Mouse (Mus musculus) small intestine, adult 2 months (tissue): ENCODE results near the gene Ccdc126. TPM values are rescaled to one million over a fixed set of nuclear protein-coding genes. Genes with fewer than 3 reads are reported as not detected.
A peak's percentile ranks its signal among the peaks of the same experiment; 100 is the strongest.
"Not testable (repeated sequence)": the region's sequence is repeated elsewhere in the genome, so short reads cannot be mapped to it uniquely, and the experiment has no call there.

Source experiments
- H3K27ac ChIP-seq: fragments of 200-500 bp; 2 replicates; pipeline ENCODE4 v1.5.1; 2012; ENCODE audit warnings: low read depth, low read length, control low read depth, inconsistent platforms; ENCODE audit not compliant: insufficient read depth
- H3K27me3 ChIP-seq: fragments of 200-500 bp; 2 replicates; pipeline ENCODE4 v1.6.1; 2012; ENCODE audit warnings: mild to moderate bottlenecking, moderate library complexity, low read length, inconsistent platforms; ENCODE audit not compliant: control insufficient read depth, insufficient read depth
- H3K36me3 ChIP-seq: fragments of 200-500 bp; 2 replicates; pipeline ENCODE4 v1.6.1; 2012; ENCODE audit warnings: mild to moderate bottlenecking, low read length, control low read depth, inconsistent platforms; ENCODE audit not compliant: control insufficient read depth, insufficient read depth
- H3K4me1 ChIP-seq: fragments of 200-500 bp; 2 replicates; pipeline ENCODE4 v1.6.1; 2012; ENCODE audit warnings: low read length, inconsistent platforms, mixed read lengths; ENCODE audit not compliant: control insufficient read depth, insufficient read depth, insufficient read length
- H3K4me3 ChIP-seq: fragments of 200-500 bp; 2 replicates; pipeline ENCODE4 v1.5.1; 2012; ENCODE audit warnings: low read depth, mild to moderate bottlenecking, control low read depth, inconsistent platforms, low read length, moderate library complexity
- CTCF ChIP-seq: fragments of 200-500 bp; IDR thresholded peaks from 2 replicates; pipeline ENCODE4 v1.5.1; 2012; ENCODE audit warnings: low read depth, mild to moderate bottlenecking, control low read depth, inconsistent platforms, low read length, moderate library complexity, mixed read lengths; ENCODE audit not compliant: insufficient replicate concordance, insufficient read length; ENCODE audit errors: extremely low read depth
- POLR2A ChIP-seq: fragments of 200-500 bp; IDR thresholded peaks from 2 replicates; pipeline ENCODE4 v1.6.1; 2012; ENCODE audit warnings: low read depth, mild to moderate bottlenecking, control low read depth, inconsistent platforms, low read length, moderate library complexity
- WGBS: fragments of 180-500 bp; shearing (Covaris S2); methylation state at CpG from one replicate; pipeline ENCODE4 v1.1.7; 2018; 5-methylcytosine and 5-hydroxymethylcytosine counted together
- polyA plus RNA-seq: library from polyadenylated mRNA; depleted of rRNA; stranded (reverse); fragments of >200 nt; gene quantifications from 2 replicates; pipeline ENCODE4 v1.2.3, GENCODE M21; 2012

Ccdc126 gene
- polyA plus RNA-seq, 1 experiment = 0.68 TPM

GRCm38 (mm10) chr6:49280942-49281341 lies 38.1 kb upstream of the Ccdc126 start:
- H3K36me3 ChIP-seq = no peaks in the 10 kb centered on the region
- no peaks in the 10 kb centered on the region for H3K27me3 ChIP-seq
- no peak overlapping the region for H3K4me3 ChIP-seq
- no peak overlapping the region for H3K27ac ChIP-seq
- 11% methylated on average over 1 of the region's 1 CpGs for WGBS
- TF ChIP-seq CTCF (no peak), POLR2A (no peak)
- no peaks in the 10 kb centered on the region for H3K4me1 ChIP-seq

DNA sequence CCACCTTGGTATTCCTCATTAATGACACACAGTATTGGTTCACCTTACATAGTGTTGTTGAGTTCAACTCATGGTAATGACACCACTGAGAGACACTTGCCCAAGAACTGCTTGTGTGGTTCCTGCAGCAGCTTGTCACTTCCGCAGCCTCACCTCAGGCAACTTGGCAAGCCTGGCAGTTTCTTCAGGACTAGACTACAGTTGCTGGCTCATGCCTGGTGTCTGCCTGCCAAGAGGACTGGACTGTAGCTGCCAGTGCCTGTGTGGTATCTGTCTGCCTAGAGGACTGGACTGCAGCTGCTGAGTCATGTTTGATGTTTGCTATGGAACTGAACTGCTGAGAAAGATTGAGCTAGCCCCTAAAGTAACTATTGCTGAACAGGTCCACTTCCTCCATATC lies 37.0 kb upstream of the Ccdc126 start:
- no peak overlapping the region for H3K4me3 ChIP-seq
- no peaks in the 10 kb centered on the region for H3K27me3 ChIP-seq
- H3K36me3 ChIP-seq = no peaks in the 10 kb centered on the region
- TF ChIP-seq POLR2A = no peak
- TF ChIP-seq CTCF = no peak
- H3K27ac ChIP-seq = no peak overlapping the region
- WGBS = 58% methylated on average over 1 of the region's 1 CpGs
- no peaks in the 10 kb centered on the region for H3K4me1 ChIP-seq

- TF ChIP-seq POLR2A (no peak), CTCF (no peak)
- no peaks in the 10 kb centered on the region for H3K27me3 ChIP-seq
- no peaks in the 10 kb centered on the region for H3K4me1 ChIP-seq
Measured at GRCm38 (mm10) chr6:49298286-49298685, 20.8 kb upstream of the Ccdc126 start.

GRCm38 (mm10) chr6:49314821-49315220 lies 4.3 kb upstream of the Ccdc126 start:
- H3K4me3 ChIP-seq, H3K27me3 ChIP-seq, H3K27ac ChIP-seq, H3K4me1 ChIP-seq, H3K36me3 ChIP-seq: not testable (repeated sequence)
- WGBS = 35% methylated on average over 3 of the region's 3 CpGs

More at GRCm38 (mm10) chr6:49298286-49298685, 20.8 kb upstream of the Ccdc126 start:
- no peak overlapping the region for H3K4me3 ChIP-seq
- H3K27ac ChIP-seq = no peak overlapping the region
- no peaks in the 10 kb centered on the region for H3K36me3 ChIP-seq

- no peak; the same call in 1 of the 2 replicates for TF ChIP-seq POLR2A
- no peak for TF ChIP-seq CTCF
- no peaks in the 10 kb centered on the region for H3K4me1 ChIP-seq
- H3K27ac ChIP-seq = peak overlapping the region; percentile 46
- H3K27me3 ChIP-seq = no peaks in the 10 kb centered on the region
- no peaks in the 10 kb centered on the region for H3K36me3 ChIP-seq
- peak overlapping the region; percentile 91 for H3K4me3 ChIP-seq
- 16% methylated on average over 13 of the region's 13 CpGs for WGBS
Measured at GRCm38 (mm10) chr6:49319595-49320315, 681 bp downstream of the Ccdc126 start.

DNA sequence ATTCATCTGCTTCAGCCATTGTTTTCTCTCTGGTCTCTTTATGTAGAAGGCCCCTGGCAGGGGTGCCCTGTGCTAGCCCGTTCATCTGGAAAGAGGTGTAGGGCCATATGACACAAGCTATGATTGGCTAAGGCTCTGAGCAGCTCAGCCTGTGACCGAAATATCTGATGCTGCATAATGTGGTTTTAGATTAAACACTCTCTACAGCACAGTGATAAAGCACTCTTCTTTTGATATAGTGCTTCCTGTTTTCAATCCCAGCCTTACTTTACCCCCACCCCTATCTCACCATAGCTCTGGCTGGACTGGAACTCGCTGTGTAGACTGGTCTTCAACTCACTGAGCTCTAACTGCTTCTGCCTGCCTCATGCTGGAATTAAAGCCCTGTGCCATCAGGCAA lies 2.3 kb downstream of the Ccdc126 start:
- TF ChIP-seq CTCF (no peak), POLR2A (no peak)
- H3K4me1 ChIP-seq = no peaks in the 10 kb centered on the region
- H3K27ac ChIP-seq = no peak overlapping the region
- H3K4me3 ChIP-seq = no peak overlapping the region
- 91% methylated on average over 3 of the region's 3 CpGs for WGBS
- no peaks in the 10 kb centered on the region for H3K27me3 ChIP-seq
- no peaks in the 10 kb centered on the region for H3K36me3 ChIP-seq

DNA sequence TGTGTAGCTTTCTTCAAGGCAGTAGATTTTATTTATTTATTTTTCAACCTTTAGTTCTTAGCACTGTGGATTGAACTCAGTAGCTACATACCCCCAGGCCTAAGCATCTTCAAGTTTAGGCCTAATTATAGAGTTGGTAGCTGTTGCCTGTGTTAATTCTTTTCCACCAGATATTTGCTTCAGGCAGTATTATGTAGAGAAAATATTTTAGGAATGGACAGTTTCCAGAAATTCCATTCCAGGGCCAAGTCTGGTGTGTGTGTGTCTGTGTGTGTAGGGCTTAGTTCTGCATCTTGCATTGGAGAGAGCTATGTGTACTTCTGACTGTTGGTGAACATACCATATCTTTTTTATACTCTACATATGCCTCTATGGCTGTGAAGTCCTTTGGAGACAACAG lies 3.0 kb downstream of the Ccdc126 start:
- Histone ChIP-seq H3K27ac (no peak overlapping the region), H3K4me3 (no peak overlapping the region), H3K4me1 (no peaks in the 10 kb centered on the region), H3K27me3 (no peaks in the 10 kb centered on the region), H3K36me3 (no peaks in the 10 kb centered on the region)
- no peak for TF ChIP-seq POLR2A
- TF ChIP-seq CTCF = no peak
